Mouse (Mus musculus): Measurements from ENCODE around the gene Samd4b.

DNA sequence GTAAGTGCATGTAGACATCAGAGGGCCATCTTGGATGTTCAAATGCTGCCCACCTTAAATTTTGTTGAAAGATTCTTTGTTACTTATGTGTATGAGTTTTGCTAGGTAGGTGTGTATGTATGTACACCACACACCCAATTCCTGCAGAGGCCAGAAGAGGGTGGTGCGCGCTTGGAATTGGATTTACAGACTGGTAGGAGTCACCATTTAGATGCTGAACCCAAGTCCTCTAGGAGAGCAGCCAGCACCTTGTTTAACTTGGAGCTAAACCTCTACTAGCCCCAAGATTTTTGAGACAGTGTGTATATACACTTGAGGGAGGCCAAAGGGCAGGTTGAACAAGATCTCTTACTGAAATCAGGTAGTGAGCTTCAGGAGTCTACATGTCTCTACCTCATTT is 244.7 kb downstream of the Samd4b start:
- TF ChIP-seq POLR2A (IDR thresholded peaks at IDR 0.05; ENCODE audit: borderline replicate concordance, control insufficient read depth, low read depth, low read length) (no peak), CTCF (IDR thresholded peaks at IDR 0.05; ENCODE audit: control insufficient read depth, insufficient read depth, low read length) (no peak)

All from bone marrow, adult 2 months (tissue).